Mouse (Mus musculus): Measurements from ENCODE around the gene Pkig.
A peak's percentile ranks its signal among the peaks of the same experiment; 100 is the strongest.
"Not testable (repeated sequence)": the region's sequence is repeated elsewhere in the genome, so short reads cannot be mapped to it uniquely, and the experiment has no call there.

Pkig gene

GRCm38 (mm10) chr2:163657975-163658886, at the start of gene Pkig:
TSS of gene Pkig (plus strand) at chr2:163658386.
- peak; percentile 81 for DNase-seq (ENCODE audit: low spot score)

GRCm38 (mm10) chr2:163609281-163609975, 48.8 kb upstream of the Pkig start:
- DNase-seq (ENCODE audit: low spot score) = no peak

GRCm38 (mm10) chr2:163611176-163611575, 47.0 kb upstream of the Pkig start:
- no peak for DNase-seq (ENCODE audit: low spot score)

- DNase-seq (ENCODE audit: low spot score) = no peak
These were observed 45.0 kb upstream of the Pkig start for GRCm38 (mm10) chr2:163613206-163613605.

- no peak for DNase-seq (ENCODE audit: low spot score)
These were observed 44.2 kb upstream of the Pkig start for GRCm38 (mm10) chr2:163613990-163614389.

GRCm38 (mm10) chr2:163615401-163615800, 42.8 kb upstream of the Pkig start:
- no peak for DNase-seq (ENCODE audit: low spot score)

GRCm38 (mm10) chr2:163615906-163616651, 42.1 kb upstream of the Pkig start:
- no peak for DNase-seq (ENCODE audit: low spot score)

GRCm38 (mm10) chr2:163616652-163617227, 41.4 kb upstream of the Pkig start:
- DNase-seq (ENCODE audit: low spot score) = no peak

- no peak for DNase-seq (ENCODE audit: low spot score)
These were observed 40.8 kb upstream of the Pkig start for GRCm38 (mm10) chr2:163617232-163617863.

GRCm38 (mm10) chr2:163617874-163618273, 40.3 kb upstream of the Pkig start:
- no peak for DNase-seq (ENCODE audit: low spot score)

GRCm38 (mm10) chr2:163620451-163620850, 37.7 kb upstream of the Pkig start:
- DNase-seq (ENCODE audit: low spot score) = peak; percentile 71

GRCm38 (mm10) chr2:163621401-163621800, 36.8 kb upstream of the Pkig start:
- not testable (repeated sequence) for DNase-seq (ENCODE audit: low spot score)

GRCm38 (mm10) chr2:163631223-163631622, 27.0 kb upstream of the Pkig start:
- DNase-seq (ENCODE audit: low spot score) = no peak

- DNase-seq (ENCODE audit: low spot score) = no peak
These were observed 26.5 kb upstream of the Pkig start for GRCm38 (mm10) chr2:163631715-163632114.

- no peak for DNase-seq (ENCODE audit: low spot score)
These were observed 24.0 kb upstream of the Pkig start for GRCm38 (mm10) chr2:163634211-163634610.

- DNase-seq (ENCODE audit: low spot score) = no peak
These were observed 22.1 kb upstream of the Pkig start for GRCm38 (mm10) chr2:163636057-163636456.

GRCm38 (mm10) chr2:163637655-163638266, 20.4 kb upstream of the Pkig start:
- DNase-seq (ENCODE audit: low spot score) = no peak

GRCm38 (mm10) chr2:163640493-163640892, 17.7 kb upstream of the Pkig start:
- no peak for DNase-seq (ENCODE audit: low spot score)

- DNase-seq (ENCODE audit: low spot score) = no peak
These were observed 16.5 kb upstream of the Pkig start for GRCm38 (mm10) chr2:163641681-163642080.

GRCm38 (mm10) chr2:163642685-163643575, 15.3 kb upstream of the Pkig start:
- DNase-seq (ENCODE audit: low spot score) = peak; percentile 86

All from lung, postnatal 25 days (tissue).